Mouse (Mus musculus) testis, adult 2 months (tissue): ENCODE results near the gene Rpn1. TPM values are rescaled to one million over a fixed set of nuclear protein-coding genes. Genes with fewer than 3 reads are reported as not detected.

Experiments used
- H3K27ac ChIP-seq: fragments of 200-500 bp; 2 replicates; pipeline ENCODE4 v1.5.1; 2012; ENCODE audit warnings: low read depth, low read length; ENCODE audit not compliant: control insufficient read depth, insufficient read depth
- H3K27me3 ChIP-seq: fragments of 200-500 bp; 2 replicates; pipeline ENCODE4 v1.6.1; 2012; ENCODE audit warnings: mild to moderate bottlenecking, low read length, moderate library complexity; ENCODE audit not compliant: control insufficient read depth, insufficient read depth
- H3K36me3 ChIP-seq: fragments of 200-500 bp; 2 replicates; pipeline ENCODE4 v1.6.1; 2012; ENCODE audit warnings: mild to moderate bottlenecking, low read length; ENCODE audit not compliant: control insufficient read depth, insufficient read depth
- H3K4me1 ChIP-seq: fragments of 200-500 bp; 2 replicates; pipeline ENCODE4 v1.6.1; 2012; ENCODE audit warnings: low read length; ENCODE audit not compliant: control insufficient read depth, insufficient read depth
- H3K4me3 ChIP-seq: fragments of 200-500 bp; 2 replicates; pipeline ENCODE4 v1.5.1; 2012; ENCODE audit warnings: low read depth, mild to moderate bottlenecking, low read length, moderate library complexity, mixed read lengths; ENCODE audit not compliant: control insufficient read depth
- CTCF ChIP-seq: fragments of 200-500 bp; IDR thresholded peaks from 2 replicates; pipeline ENCODE4 v1.5.1; 2012; ENCODE audit warnings: low read depth, mild to moderate bottlenecking, inconsistent platforms, low read length, moderate library complexity; ENCODE audit not compliant: control insufficient read depth, insufficient read depth, insufficient replicate concordance
- POLR2A ChIP-seq: fragments of 200-500 bp; IDR thresholded peaks from 2 replicates; pipeline ENCODE4 v1.6.1; 2012; ENCODE audit warnings: low read depth, mild to moderate bottlenecking, inconsistent platforms, low read length, moderate library complexity; ENCODE audit not compliant: control insufficient read depth
- polyA plus RNA-seq: library from polyadenylated mRNA; depleted of rRNA; stranded (reverse); fragments of >200 nt; gene quantifications from 2 replicates; pipeline ENCODE4 v1.2.3, GENCODE M21; 2012; rRNA removed

The Rpn1 gene
- polyA plus RNA-seq, 1 experiment = 230 TPM

DNA sequence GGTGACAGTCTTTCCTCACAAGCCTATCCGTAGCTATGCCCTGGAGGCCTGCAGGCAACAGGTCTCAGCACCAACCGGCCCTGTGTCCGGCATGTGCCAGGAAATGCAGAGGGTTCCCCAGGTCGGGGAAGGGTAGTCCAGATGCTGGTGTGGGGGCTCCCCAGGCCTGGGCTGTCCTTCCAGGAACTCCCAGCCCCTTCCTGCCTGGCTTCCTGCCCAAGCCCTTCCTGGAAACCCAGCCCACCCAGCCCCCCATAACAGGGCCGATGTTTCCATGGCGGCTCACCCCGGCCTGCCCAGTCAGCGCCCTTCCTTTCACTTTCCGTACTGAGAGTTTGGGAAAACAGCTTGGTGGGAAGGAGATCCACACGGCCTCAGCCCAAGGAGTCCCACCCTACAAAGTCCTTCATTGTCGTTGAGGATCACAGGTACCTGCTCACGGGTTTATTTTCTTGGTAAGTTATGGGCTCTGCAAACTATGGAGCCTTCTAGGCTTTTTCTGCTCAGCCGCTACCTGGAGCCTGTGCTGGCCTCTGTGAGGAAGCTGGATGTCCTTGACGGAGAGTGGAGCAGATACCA is 67.9 kb downstream of the Rpn1 start:
- Histone ChIP-seq H3K36me3 (no peaks in the 10 kb centered on the region), H3K27ac (no peak overlapping the region), H3K4me3 (no peak overlapping the region), H3K27me3 (no peaks in the 10 kb centered on the region), H3K4me1 (peaks cover 6% of the 10 kb centered on the region)
- TF ChIP-seq CTCF (no peak), POLR2A (no peak)

DNA sequence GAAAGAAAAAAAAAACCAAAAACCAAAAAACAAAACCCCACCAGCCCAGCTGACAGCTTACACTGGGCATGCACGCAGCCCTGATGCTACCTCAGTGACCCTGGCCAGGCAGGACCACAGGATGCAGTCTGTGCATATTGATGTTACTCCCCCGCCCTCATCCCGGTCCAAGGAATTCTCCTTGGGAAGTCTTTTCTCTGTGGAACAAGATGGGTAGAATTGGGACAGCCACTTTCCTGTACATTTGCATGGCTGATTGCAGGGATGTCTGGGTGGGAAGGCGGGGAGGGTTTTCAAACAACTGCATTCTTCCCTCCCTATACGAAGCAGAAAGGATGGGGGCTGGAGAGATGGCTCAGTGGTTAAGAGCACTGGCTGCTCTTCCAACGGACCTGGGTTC is 68.7 kb downstream of the Rpn1 start:
- TF ChIP-seq CTCF (no peak), POLR2A (no peak)
- Histone ChIP-seq H3K4me1 (no peaks in the 10 kb centered on the region), H3K27me3 (no peaks in the 10 kb centered on the region), H3K36me3 (no peaks in the 10 kb centered on the region), H3K4me3 (no peak overlapping the region), H3K27ac (no peak overlapping the region)

Other genes with a start within 250 kb of the Rpn1 start
- 0.52 and 0.95 TPM in 2 replicates for gene Gm45140, start 248.7 kb upstream of the Rpn1 start, polyA plus RNA-seq
- 6.4 and 6.7 TPM in 2 replicates for gene Isy1, start 245.7 kb upstream of the Rpn1 start, polyA plus RNA-seq
- gene Cnbp, start 233.4 kb upstream of the Rpn1 start, polyA plus RNA-seq = 111 and 130 TPM in 2 replicates
- gene Copg1, start 196.7 kb upstream of the Rpn1 start, polyA plus RNA-seq = 19.3 and 21.5 TPM in 2 replicates
- gene Hmces, start 170.5 kb upstream of the Rpn1 start, polyA plus RNA-seq = 14.9 and 15.2 TPM in 2 replicates
- 68.7 and 101 TPM in 2 replicates for gene H1fx, start 102.8 kb upstream of the Rpn1 start, polyA plus RNA-seq
- gene Rab7, start 39.2 kb upstream of the Rpn1 start, polyA plus RNA-seq = 51.5 and 52.1 TPM in 2 replicates
- 44.7 and 54.1 TPM in 2 replicates for gene Gata2, start 109.4 kb downstream of the Rpn1 start, polyA plus RNA-seq
- 720 and 738 TPM in 2 replicates for gene Dnajb8, start 137.8 kb downstream of the Rpn1 start, polyA plus RNA-seq